Mouse (Mus musculus) embryonic stem cell, embryonic (primary cell): ENCODE data around the gene Mxra7.

Experiments
- CTCF ChIA-PET, 4 experiments: fragments of 300-600 bp in 2 of 4; fragments of 350-600 bp in 2 of 4; sonication (Branson Sonifier 250); formaldehyde crosslinking; loops; one replicate each; lab custom pipeline; 2022; ENCODE audit warnings: inconsistent platforms in 2 of 4; lab: Charles Lee
- POLR2A ChIA-PET, 4 experiments: fragments of 300-600 bp in 2 of 4; fragments of 350-600 bp in 2 of 4; sonication (Branson Sonifier 250); formaldehyde crosslinking; loops; one replicate each; lab custom pipeline; 2022; ENCODE audit warnings: antibody characterized with exemption in 4 of 4, inconsistent platforms in 1 of 4; lab: Charles Lee

Gene Mxra7

GRCm38 (mm10) chr11:116836283-116836682 lies 8.4 kb upstream of the Mxra7 start:
- CTCF ChIA-PET = interaction anchor here in 1 of 4 experiments (1.0 kb wide), 1 partner anchor 8 kb away, joined by 3 read pairs; no protein-coding TSS in a partner anchor
- POLR2A ChIA-PET = interaction anchor here in 2 of 4 experiments (0.6 to 12.6 kb wide), 7 partner anchors 7 to 179 kb away, joined by 3 to 246 read pairs (median 7); partner anchors contain the start of genes Jmjd6 (in 1 of the 2), Mettl23 (in 1 of the 2), Mfsd11 (in 1 of the 2) and Srsf2 (in 1 of the 2)

- CTCF ChIA-PET = interaction anchor here in 2 of 4 experiments (0.5 to 1.5 kb wide), 5 partner anchors 9 to 341 kb away, joined by 3 to 4 read pairs (median 3); partner anchors contain the start of gene Prpsap1 (in 1 of the 2)
- POLR2A ChIA-PET = interaction anchor here in 3 of 4 experiments (0.7 to 12.6 kb wide), 18 partner anchors 8 to 174 kb away, joined by 3 to 246 read pairs (median 4); partner anchors contain the start of genes Jmjd6 (in 3 of the 3), Mettl23 (in 3 of the 3), Mfsd11 (in 2 of the 3) and Srsf2 (in 2 of the 3)
These were observed 7.1 kb upstream of the Mxra7 start for GRCm38 (mm10) chr11:116834954-116835353.

GRCm38 (mm10) chr11:116832172-116832685 lies 4.4 kb upstream of the Mxra7 start:
- ChIA-PET CTCF (interaction anchor here in 1 of 4 experiments (0.6 kb wide), 2 partner anchors 221 to 224 kb away, joined by 3 to 4 read pairs; no protein-coding TSS in a partner anchor), POLR2A (interaction anchor here in 3 of 4 experiments (0.6 to 12.6 kb wide), 11 partner anchors 11 to 335 kb away, joined by 3 to 246 read pairs (median 5); partner anchors contain the start of genes Jmjd6 (in 3 of the 3), Mettl23 (in 3 of the 3), Mfsd11 (in 3 of the 3) and Srsf2 (in 3 of the 3))

GRCm38 (mm10) chr11:116826550-116827504 lies 1.0 kb downstream of the Mxra7 start:
- CTCF ChIA-PET = interaction anchor here in 3 of 4 experiments (0.5 to 1.9 kb wide), 8 partner anchors 12 to 231 kb away, joined by 3 to 15 read pairs (median 6); partner anchors contain the start of genes Jmjd6 (in 1 of the 3) and Mettl23 (in 1 of the 3)
- POLR2A ChIA-PET = interaction anchor here in 3 of 4 experiments (0.5 to 8.6 kb wide), 31 partner anchors 9 to 211 kb away, joined by 3 to 66 read pairs (median 4); partner anchors contain the start of genes Mfsd11 (in 3 of the 3), Srsf2 (in 3 of the 3), Jmjd6 (in 2 of the 3) and Mettl23 (in 2 of the 3)

- CTCF ChIA-PET = interaction anchor here in 3 of 4 experiments (0.6 to 1.1 kb wide), 7 partner anchors 11 to 529 kb away, joined by 3 to 10 read pairs (median 3); no protein-coding TSS in a partner anchor
- POLR2A ChIA-PET = interaction anchor here in 3 of 4 experiments (0.7 to 8.6 kb wide), 7 partner anchors 9 to 29 kb away, joined by 3 to 66 read pairs (median 5); partner anchors contain the start of genes Jmjd6 (in 1 of the 3), Mettl23 (in 1 of the 3), Mfsd11 (in 1 of the 3) and Srsf2 (in 1 of the 3)
These were observed 2.6 kb downstream of the Mxra7 start for GRCm38 (mm10) chr11:116825230-116825629.

GRCm38 (mm10) chr11:116823885-116824284 lies 4.0 kb downstream of the Mxra7 start:
- ChIA-PET POLR2A (interaction anchor here in 1 of 4 experiments (1.2 to 8.6 kb wide), 4 partner anchors 10 to 30 kb away, joined by 4 to 53 read pairs (median 6); partner anchors contain the start of genes Jmjd6, Mettl23, Mfsd11 and Srsf2), CTCF (interaction anchor here in 1 of 4 experiments (0.8 kb wide), 1 partner anchor 19 kb away, joined by 3 read pairs; the partner anchor contains the start of gene Mettl23)

- POLR2A ChIA-PET = interaction anchor here in 1 of 4 experiments (1.5 to 8.6 kb wide), 3 partner anchors 10 to 31 kb away, joined by 4 to 53 read pairs (median 9); partner anchors contain the start of genes Jmjd6, Mettl23, Mfsd11 and Srsf2
- CTCF ChIA-PET = interaction anchor here in 2 of 4 experiments (0.7 to 1.0 kb wide), 2 partner anchors 9 to 1501 kb away, joined by 3 to 4 read pairs; no protein-coding TSS in a partner anchor
These were observed 4.6 kb downstream of the Mxra7 start for GRCm38 (mm10) chr11:116823255-116823654.

GRCm38 (mm10) chr11:116822626-116823025 lies 5.2 kb downstream of the Mxra7 start:
- POLR2A ChIA-PET = interaction anchor here in 1 of 4 experiments (1.3 to 1.8 kb wide), 3 partner anchors 9 to 20 kb away, joined by 4 to 9 read pairs (median 5); partner anchors contain the start of genes Jmjd6 and Mettl23
- CTCF ChIA-PET = interaction anchor here in 1 of 4 experiments (1.0 kb wide), 1 partner anchor 8 kb away, joined by 3 read pairs; no protein-coding TSS in a partner anchor

GRCm38 (mm10) chr11:116822215-116822614 lies 5.6 kb downstream of the Mxra7 start:
- POLR2A ChIA-PET = interaction anchor here in 2 of 4 experiments (1.0 to 1.5 kb wide), 3 partner anchors 13 to 21 kb away, joined by 3 to 5 read pairs (median 4); partner anchors contain the start of genes Jmjd6 (in 1 of the 2) and Mettl23 (in 1 of the 2)
- CTCF ChIA-PET = no interaction called here

GRCm38 (mm10) chr11:116821057-116821940 lies 6.5 kb downstream of the Mxra7 start:
- ChIA-PET POLR2A (interaction anchor here in 3 of 4 experiments (0.6 to 1.6 kb wide), 7 partner anchors 11 to 543 kb away, joined by 3 to 5 read pairs (median 3); no protein-coding TSS in a partner anchor), CTCF (no interaction called here)

- CTCF ChIA-PET = interaction anchor here in 1 of 4 experiments (0.6 to 1.4 kb wide), 2 partner anchors 12 to 130 kb away, joined by 3 to 6 read pairs; no protein-coding TSS in a partner anchor
- POLR2A ChIA-PET = interaction anchor here in 3 of 4 experiments (0.5 to 1.6 kb wide), 8 partner anchors 8 to 311 kb away, joined by 3 to 4 read pairs (median 3); partner anchors contain the start of genes Mfsd11 (in 1 of the 3), Mxra7 (in 1 of the 3) and Srsf2 (in 1 of the 3)
These were observed 7.8 kb downstream of the Mxra7 start for GRCm38 (mm10) chr11:116819932-116820593.

GRCm38 (mm10) chr11:116818722-116819121 lies 9.1 kb downstream of the Mxra7 start:
- POLR2A ChIA-PET = interaction anchor here (0.9 to 2.0 kb wide), 6 partner anchors 9 to 145 kb away, joined by 3 to 5 read pairs (median 4); partner anchors contain the start of genes Mettl23 (in 2 of the 4), Jmjd6 (in 1 of the 4) and Mxra7 (in 1 of the 4)
- CTCF ChIA-PET = interaction anchor here in 2 of 4 experiments (1.0 to 1.4 kb wide), 2 partner anchors 10 to 11 kb away, joined by 3 to 6 read pairs; no protein-coding TSS in a partner anchor

GRCm38 (mm10) chr11:116817567-116817966 lies 10.3 kb downstream of the Mxra7 start:
- ChIA-PET CTCF (interaction anchor here in 3 of 4 experiments (0.6 to 1.7 kb wide), 3 partner anchors 10 to 319 kb away, joined by 3 to 5 read pairs (median 3); partner anchors contain the start of gene Mxra7 (in 1 of the 3)), POLR2A (interaction anchor here in 3 of 4 experiments (0.6 to 2.0 kb wide), 6 partner anchors 10 to 110 kb away, joined by 3 to 9 read pairs (median 4); partner anchors contain the start of genes Jmjd6 (in 1 of the 3), Mettl23 (in 1 of the 3), Mfsd11 (in 1 of the 3) and Mxra7 (in 1 of the 3))

GRCm38 (mm10) chr11:116816769-116817168 lies 11.1 kb downstream of the Mxra7 start:
- CTCF ChIA-PET = interaction anchor here in 3 of 4 experiments (0.5 to 1.7 kb wide), 5 partner anchors 8 to 263 kb away, joined by 3 to 5 read pairs (median 3); partner anchors contain the start of gene Mxra7 (in 1 of the 3)
- POLR2A ChIA-PET = interaction anchor here in 1 of 4 experiments (1.1 to 2.0 kb wide), 2 partner anchors 10 to 116 kb away, joined by 3 to 5 read pairs; partner anchors contain the start of gene Mxra7
